Mouse (Mus musculus) left cerebral cortex, adult 18-20 months (tissue): ENCODE results near the gene Mea1. TPM values are rescaled to one million over a fixed set of nuclear protein-coding genes. Genes with fewer than 3 reads are reported as not detected.

Experiments
- DNase-seq, 2 experiments: peaks; one replicate each; pipeline ENCODE4 v3.0.0; 2021 to 2022; ENCODE audit warnings: low spot score in 2 of 2, mixed read lengths in 1 of 2
- total RNA-seq, 2 experiments: library from RNA; stranded (reverse); gene quantifications; 2 replicates each; pipeline ENCODE4 v1.2.3; 2021

The Mea1 gene
- total RNA-seq, 2 experiments from 2014 or later, result 120 to 125 TPM

DNA sequence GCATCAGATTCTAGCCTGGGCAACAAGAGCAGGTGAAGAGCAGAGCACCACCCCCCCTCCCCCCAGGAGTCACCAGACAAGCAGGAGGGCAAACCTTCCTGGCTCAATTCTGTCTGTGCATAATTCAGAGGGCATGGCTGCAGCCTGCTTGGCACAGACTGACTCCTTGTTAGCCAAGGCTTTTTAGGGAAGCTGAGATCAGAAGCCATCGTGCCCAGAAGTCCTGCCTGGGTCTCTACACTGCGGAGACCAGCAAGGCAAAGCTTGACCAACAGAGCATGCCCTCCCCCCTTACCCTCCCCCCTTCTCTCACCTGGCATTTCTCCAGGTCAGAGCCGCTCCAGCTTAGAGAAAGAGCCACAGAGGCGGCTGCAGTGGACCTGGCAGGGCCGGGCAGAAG is 15.9 kb upstream of the Mea1 start:
- no peak for DNase-seq

DNA sequence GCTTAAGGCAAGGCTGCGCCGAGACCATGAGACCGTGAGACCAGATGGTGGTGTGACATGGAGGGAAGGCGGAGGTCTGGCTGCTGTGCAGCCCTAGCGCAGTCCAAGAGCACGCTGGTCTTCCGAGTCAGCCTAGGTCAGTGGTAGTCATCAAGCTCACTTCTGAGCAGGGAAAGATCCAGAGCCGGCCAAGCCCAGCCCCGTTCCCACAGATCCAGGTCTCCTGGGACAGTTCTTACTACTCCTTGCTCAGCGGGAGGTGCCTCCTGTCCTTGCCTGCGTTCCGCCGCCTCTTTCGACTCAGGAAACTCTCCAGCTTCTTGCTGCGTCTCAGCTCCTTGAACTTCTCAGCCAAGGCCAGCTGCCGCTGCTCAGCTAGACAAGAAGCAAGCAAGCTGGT is 10.9 kb upstream of the Mea1 start:
- DNase-seq, result no peak

DNA sequence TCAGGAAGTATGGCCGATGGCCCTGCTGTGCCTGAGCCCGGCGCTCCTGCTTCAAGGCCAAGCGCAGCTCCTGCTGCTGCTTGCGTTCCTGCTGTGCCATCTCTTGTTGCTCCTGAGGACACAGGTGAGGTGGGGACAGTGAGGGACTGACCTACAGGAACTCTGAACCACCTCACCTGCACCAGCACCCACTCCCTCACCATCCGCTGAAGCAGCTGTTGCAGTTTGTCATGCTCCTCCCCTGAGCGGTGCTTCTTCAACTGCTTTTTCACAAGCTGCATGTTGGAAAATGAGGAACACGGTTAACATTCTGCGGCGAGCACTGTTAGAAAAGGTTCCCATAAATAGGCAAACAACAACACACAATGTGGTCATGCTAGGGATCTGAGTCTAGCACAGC is 8.7 kb upstream of the Mea1 start:
- no peak for DNase-seq

GRCm38 (mm10) chr17:46673850-46674529 is 4.6 kb upstream of the Mea1 start, which contains the start of gene Rrp36:
Gene Rrp36 (minus strand): TSS chr17:46674352.
- peak; percentile 91 to 92 for DNase-seq

DNA sequence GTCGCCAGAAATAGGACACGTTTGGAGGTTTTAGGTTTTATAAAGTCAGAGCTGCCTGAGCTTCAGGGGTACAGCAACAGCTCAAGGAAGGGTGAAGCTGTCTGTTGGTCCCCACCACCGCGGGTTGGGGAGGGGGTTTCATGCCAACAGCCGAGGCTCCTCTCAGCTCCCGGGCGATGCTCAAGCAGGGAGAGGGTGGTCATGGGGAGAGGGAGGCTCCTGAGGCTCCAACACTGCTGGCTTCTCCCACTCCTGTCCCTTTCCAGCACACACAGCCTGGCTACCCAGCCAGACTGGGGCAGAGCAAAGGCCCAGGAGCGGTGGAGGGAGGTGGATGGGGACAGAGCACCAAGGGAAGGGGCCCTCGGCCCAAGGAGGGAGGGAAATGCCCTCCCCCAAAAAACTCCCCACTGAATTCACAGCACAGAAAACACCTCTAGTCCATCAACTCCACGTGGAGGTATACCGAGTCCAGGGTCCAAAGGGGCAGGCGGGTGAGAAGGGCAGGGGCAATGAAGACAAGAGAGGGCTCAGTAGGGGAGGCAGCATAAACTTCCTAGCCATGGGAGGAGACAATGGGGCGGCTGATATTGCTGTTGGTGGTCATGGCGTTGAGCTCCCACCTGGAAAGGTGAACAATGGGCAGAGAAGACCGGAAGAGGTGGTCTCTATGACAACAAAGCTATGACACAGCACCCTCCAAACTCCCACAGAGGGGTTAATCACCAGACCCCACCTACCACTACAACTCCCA is 3.9 kb upstream of the Mea1 start:
- DNase-seq, result no peak

GRCm38 (mm10) chr17:46678911-46679310 is 318 bp downstream of the Mea1 start:
- no peak for DNase-seq

DNA sequence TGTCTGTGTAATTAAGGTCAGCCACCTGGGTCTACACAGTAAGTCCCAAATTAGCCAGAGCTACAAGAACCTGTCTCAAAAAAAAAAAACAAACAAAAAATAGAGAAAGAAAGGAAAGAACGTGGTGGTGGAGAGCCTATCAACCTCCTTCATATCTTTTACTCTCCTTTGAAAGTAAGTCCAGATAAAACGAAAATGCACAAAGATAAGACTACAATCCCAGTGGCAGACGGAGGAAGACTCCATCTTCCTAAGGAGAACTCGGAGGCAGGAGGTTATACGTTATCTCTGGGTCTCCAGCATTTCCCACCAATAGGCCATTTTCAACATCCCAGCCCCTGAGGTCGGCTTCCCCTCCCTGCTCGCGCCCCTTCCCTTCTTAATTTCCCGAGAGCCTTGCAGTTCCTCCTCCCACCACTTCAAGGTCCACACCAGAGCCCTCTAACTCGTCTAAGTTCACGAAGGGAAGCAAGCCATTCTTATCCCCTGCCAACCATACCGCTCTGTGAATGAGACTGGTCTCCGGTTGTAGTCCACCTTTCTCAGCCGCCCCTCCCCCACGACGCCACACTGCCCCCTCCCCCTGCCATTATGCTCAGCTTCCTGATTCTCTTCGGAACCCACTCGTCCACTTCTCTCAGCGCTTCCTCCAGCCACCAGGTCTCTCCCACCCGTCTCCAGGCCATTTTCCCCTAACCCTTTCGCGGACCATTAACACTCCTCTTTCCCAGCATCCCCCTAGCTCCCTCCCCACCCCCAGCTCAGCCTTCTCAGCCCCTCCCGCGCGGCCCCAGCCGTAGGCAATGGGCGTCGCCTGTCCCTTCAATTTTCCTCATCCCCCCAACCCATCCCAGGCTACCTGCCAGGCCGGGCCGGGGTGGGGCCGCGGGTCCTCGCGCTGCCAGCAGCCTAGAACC is 1.5 kb downstream of the Mea1 start:
- DNase-seq, result peak; percentile 24 to 30

DNA sequence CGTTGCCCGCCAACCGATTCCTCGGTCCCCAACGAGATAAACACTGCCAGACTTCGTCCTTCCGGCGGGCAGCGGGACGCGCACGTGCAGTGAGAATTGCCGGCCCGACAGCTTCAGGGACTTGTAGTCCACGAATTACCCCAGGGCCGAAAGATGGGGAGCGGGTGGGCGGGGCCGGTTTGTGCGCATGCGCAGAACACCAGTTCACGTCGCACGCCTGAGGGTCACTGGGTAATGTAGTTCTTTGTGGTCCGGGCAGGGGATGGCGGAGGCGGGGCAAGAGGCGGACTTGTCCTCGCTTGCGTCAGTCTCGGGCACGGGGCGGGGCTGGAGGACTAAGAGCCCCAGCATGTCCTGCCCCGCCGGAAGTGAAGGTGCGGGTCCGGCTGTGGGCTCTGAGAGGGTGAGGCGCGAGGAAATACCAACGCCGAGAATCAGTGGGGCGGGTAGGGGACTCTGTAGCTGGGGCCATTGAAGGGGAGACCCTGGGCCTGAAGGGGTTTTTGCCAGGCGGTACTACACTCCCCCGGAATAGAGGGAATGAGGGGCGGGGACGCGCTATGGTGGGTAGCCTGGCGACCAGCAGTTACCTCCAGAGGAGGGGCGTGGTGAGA is 2.3 kb downstream of the Mea1 start, which contains the start of gene Klhdc3:
Gene Klhdc3 (minus strand): TSS at position 155 of the 614 bp plus-strand sequence.
- DNase-seq, result peak; percentile 97 to 98

GRCm38 (mm10) chr17:46681466-46682118 is 3.0 kb downstream of the Mea1 start:
- no peak for DNase-seq

- no peak for DNase-seq
These were observed 4.2 kb downstream of the Mea1 start for GRCm38 (mm10) chr17:46682654-46683389.

- no peak for DNase-seq
These were observed 7.3 kb downstream of the Mea1 start for GRCm38 (mm10) chr17:46685913-46686312.

DNA sequence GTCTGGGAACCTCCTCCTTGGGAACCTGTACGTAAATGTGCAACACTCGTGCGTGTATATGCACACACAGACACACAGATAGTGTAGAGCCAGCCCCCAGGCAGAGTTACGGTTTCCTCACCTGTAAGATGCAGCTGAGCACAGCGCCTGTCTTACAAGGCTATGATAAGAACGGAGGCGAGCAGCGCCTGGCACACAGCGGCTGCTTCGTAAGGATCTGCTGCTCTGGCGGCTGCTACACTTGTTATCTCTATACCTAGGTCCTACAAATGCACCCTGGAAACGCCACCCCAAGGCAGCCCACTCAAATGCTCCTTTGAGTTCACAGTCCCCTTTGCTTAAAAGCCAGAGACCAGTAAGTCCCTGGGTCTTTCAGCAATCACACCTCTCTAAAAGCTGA is 12.1 kb downstream of the Mea1 start:
- no peak for DNase-seq

GRCm38 (mm10) chr17:46691390-46691789 is 12.8 kb downstream of the Mea1 start:
- no peak for DNase-seq

DNA sequence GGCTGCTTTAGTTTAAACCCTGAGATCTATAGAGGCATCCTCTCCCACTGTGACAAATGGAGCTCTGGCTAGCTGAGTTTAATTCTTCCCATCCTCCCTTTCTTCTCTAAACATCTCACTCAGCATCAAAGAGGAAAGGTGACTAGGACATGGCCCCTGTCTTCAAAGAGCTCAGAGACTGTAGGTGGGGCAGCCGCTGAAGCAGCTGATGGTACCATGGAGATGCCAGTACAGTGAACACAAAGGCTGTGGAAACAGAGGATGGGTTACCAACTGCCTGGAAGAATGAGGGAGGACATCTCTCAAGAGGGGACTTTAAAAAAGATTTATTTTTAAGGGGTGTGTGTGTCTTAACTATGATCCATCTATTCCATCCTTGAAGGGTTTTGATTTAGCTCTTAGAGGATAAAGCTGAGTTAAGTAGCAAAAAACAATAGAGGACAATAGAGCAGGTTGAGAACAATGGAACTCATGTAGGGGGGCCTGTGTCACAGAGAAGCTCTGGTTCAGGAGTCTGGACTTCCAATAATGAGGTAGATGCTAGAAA is 16.0 kb downstream of the Mea1 start:
- DNase-seq, result no peak

GRCm38 (mm10) chr17:46698515-46698914 is 19.9 kb downstream of the Mea1 start:
- no peak for DNase-seq

- no peak for DNase-seq
These were observed 20.7 kb downstream of the Mea1 start for GRCm38 (mm10) chr17:46699245-46699644.

DNA sequence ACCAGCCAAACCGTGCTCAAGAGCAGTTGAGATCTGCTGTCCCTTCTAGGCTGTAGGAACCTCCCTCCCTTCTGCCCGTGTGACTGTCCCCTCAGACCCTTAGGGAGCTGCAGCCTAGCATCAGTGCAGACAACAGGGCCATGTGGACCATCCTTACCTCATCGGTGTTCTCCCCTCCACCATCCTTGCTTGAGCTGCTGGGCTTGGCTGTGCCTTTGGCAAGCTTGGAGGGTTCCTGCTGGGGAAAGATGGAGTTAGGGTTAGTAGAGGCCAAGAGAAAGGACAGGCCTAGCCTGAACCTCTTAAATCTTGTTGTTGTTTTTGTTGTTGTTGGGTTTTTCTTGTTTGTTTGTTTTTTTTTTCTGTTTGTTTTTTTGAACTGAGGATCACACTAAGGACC is 21.3 kb downstream of the Mea1 start:
- DNase-seq, result no peak

GRCm38 (mm10) chr17:46701489-46701888 is 22.9 kb downstream of the Mea1 start:
- DNase-seq, result peak in 1 of 2 experiments; percentile 25

- peak in 1 of 2 experiments; percentile 16 for DNase-seq
These were observed 23.5 kb downstream of the Mea1 start for GRCm38 (mm10) chr17:46702100-46702499.
